Mouse (Mus musculus): Measurements from ENCODE around the gene Prkag3. TPM values are rescaled to one million over a fixed set of nuclear protein-coding genes. Genes with fewer than 3 reads are reported as not detected.

Gene Prkag3
- polyA plus RNA-seq, 1 experiment from 2014 or later: 0.28 TPM

GRCm38 (mm10) chr1:74753266-74753974 is 4.4 kb upstream of the Prkag3 start:
- no peak for ATAC-seq (ENCODE audit: insufficient read depth, low FRiP score, low read depth)
- Histone ChIP-seq H3K36me3 (no peaks in the 10 kb centered on the region), H3K9me3 (no peaks in the 10 kb centered on the region), H3K4me1 (peaks cover 4% of the 10 kb centered on the region; the same call in 1 of the 2 replicates), H3K27ac (no peak overlapping the region), H3K4me2 (no peak overlapping the region), H3K27me3 (replicated peaks) (peaks cover 8% of the 10 kb centered on the region; the same call in 1 of the 2 replicates), H3K9ac (no peak overlapping the region), H3K4me3 (replicated peaks) (no peak overlapping the region)
- WGBS: 81% methylated on average over 8 of the region's 8 CpGs

- no peak for ATAC-seq (ENCODE audit: insufficient read depth, low FRiP score, low read depth)
- no peak overlapping the region for H3K27ac ChIP-seq
- no peak overlapping the region for H3K4me2 ChIP-seq
- no peaks in the 10 kb centered on the region for H3K9me3 ChIP-seq
- no peak overlapping the region for H3K9ac ChIP-seq
- peaks cover 4% of the 10 kb centered on the region; the same call in 1 of the 2 replicates for H3K4me1 ChIP-seq
- no peaks in the 10 kb centered on the region for H3K36me3 ChIP-seq
- H3K27me3 ChIP-seq (replicated peaks): peaks cover 12% of the 10 kb centered on the region; the same call in 1 of the 2 replicates
- H3K4me3 ChIP-seq (replicated peaks): no peak overlapping the region
- 94% methylated on average over 3 of the region's 3 CpGs for WGBS
These were observed 3.8 kb upstream of the Prkag3 start for GRCm38 (mm10) chr1:74752833-74753232.

- Histone ChIP-seq H3K4me3 (replicated peaks) (no peak overlapping the region), H3K4me2 (no peak overlapping the region), H3K9ac (no peak overlapping the region), H3K27me3 (replicated peaks) (peaks cover 16% of the 10 kb centered on the region; the same call in 1 of the 2 replicates), H3K4me1 (peaks cover 4% of the 10 kb centered on the region; the same call in 1 of the 2 replicates), H3K27ac (no peak overlapping the region), H3K9me3 (no peaks in the 10 kb centered on the region), H3K36me3 (no peaks in the 10 kb centered on the region)
- 77% methylated on average over 8 of the region's 8 CpGs for WGBS
- ATAC-seq (ENCODE audit: insufficient read depth, low FRiP score, low read depth): no peak
These were observed 3.1 kb upstream of the Prkag3 start for GRCm38 (mm10) chr1:74752150-74752549.

GRCm38 (mm10) chr1:74750683-74751082 is 1.7 kb upstream of the Prkag3 start:
- Histone ChIP-seq H3K27ac (no peak overlapping the region), H3K4me1 (peaks cover 4% of the 10 kb centered on the region; the same call in 1 of the 2 replicates), H3K4me2 (no peak overlapping the region), H3K27me3 (replicated peaks) (peaks cover 16% of the 10 kb centered on the region; the same call in 1 of the 2 replicates), H3K9me3 (no peaks in the 10 kb centered on the region), H3K4me3 (replicated peaks) (no peak overlapping the region), H3K36me3 (no peaks in the 10 kb centered on the region), H3K9ac (no peak overlapping the region)
- WGBS: 71% methylated on average over 4 of the region's 4 CpGs
- ATAC-seq (ENCODE audit: insufficient read depth, low FRiP score, low read depth): no peak

GRCm38 (mm10) chr1:74749301-74749700 is 280 bp upstream of the Prkag3 start:
- Histone ChIP-seq H3K9ac (no peak overlapping the region), H3K4me3 (replicated peaks) (no peak overlapping the region; the same call in 1 of the 2 replicates)
- ATAC-seq (ENCODE audit: insufficient read depth, low FRiP score, low read depth): peak; percentile 33; the same call in 1 of the 2 replicates

GRCm38 (mm10) chr1:74747335-74747734 is 1.7 kb downstream of the Prkag3 start:
- Histone ChIP-seq H3K27ac (no peak overlapping the region), H3K4me2 (no peak overlapping the region), H3K9ac (no peak overlapping the region), H3K27me3 (replicated peaks) (peaks cover 16% of the 10 kb centered on the region; the same call in 1 of the 2 replicates), H3K4me1 (peaks cover 4% of the 10 kb centered on the region; the same call in 1 of the 2 replicates), H3K9me3 (no peaks in the 10 kb centered on the region), H3K4me3 (replicated peaks) (no peak overlapping the region), H3K36me3 (no peaks in the 10 kb centered on the region)
- WGBS: 67% methylated on average over 5 of the region's 5 CpGs
- 0 out of 2 replicates have a peak, but pooled peaks have one; percentile 28 for ATAC-seq (ENCODE audit: insufficient read depth, low FRiP score, low read depth)

More at GRCm38 (mm10) chr1:74749301-74749700, 280 bp upstream of the Prkag3 start:
- Histone ChIP-seq H3K9me3 (no peaks in the 10 kb centered on the region), H3K27me3 (replicated peaks) (peaks cover 16% of the 10 kb centered on the region; the same call in 1 of the 2 replicates), H3K4me2 (peak overlapping the region; percentile 49), H3K4me1 (peaks cover 4% of the 10 kb centered on the region; the same call in 1 of the 2 replicates), H3K27ac (no peak overlapping the region), H3K36me3 (no peaks in the 10 kb centered on the region)
- WGBS: 41% methylated on average over 7 of the region's 7 CpGs

GRCm38 (mm10) chr1:74740846-74741245 is 8.2 kb downstream of the Prkag3 start:
- 67% methylated on average over 7 of the region's 7 CpGs for WGBS
- Histone ChIP-seq H3K27me3 (replicated peaks) (no peaks in the 10 kb centered on the region), H3K4me3 (replicated peaks) (no peak overlapping the region), H3K36me3 (no peaks in the 10 kb centered on the region), H3K4me1 (no peaks in the 10 kb centered on the region), H3K9ac (no peak overlapping the region), H3K4me2 (no peak overlapping the region), H3K9me3 (no peaks in the 10 kb centered on the region), H3K27ac (no peak overlapping the region)
- ATAC-seq (ENCODE audit: insufficient read depth, low FRiP score, low read depth): no peak

GRCm38 (mm10) chr1:74737500-74737899 is 11.5 kb downstream of the Prkag3 start:
- Histone ChIP-seq H3K27me3 (replicated peaks) (no peaks in the 10 kb centered on the region), H3K9ac (no peak overlapping the region), H3K4me3 (replicated peaks) (no peak overlapping the region), H3K27ac (no peak overlapping the region), H3K4me1 (no peaks in the 10 kb centered on the region), H3K36me3 (no peaks in the 10 kb centered on the region), H3K4me2 (no peak overlapping the region), H3K9me3 (no peaks in the 10 kb centered on the region)
- 87% methylated on average over 7 of the region's 7 CpGs for WGBS
- ATAC-seq (ENCODE audit: insufficient read depth, low FRiP score, low read depth): no peak

- no peak for ATAC-seq (ENCODE audit: insufficient read depth, low FRiP score, low read depth)
- Histone ChIP-seq H3K36me3 (no peaks in the 10 kb centered on the region), H3K9ac (no peak overlapping the region), H3K27ac (no peak overlapping the region), H3K9me3 (no peaks in the 10 kb centered on the region), H3K4me2 (no peak overlapping the region), H3K4me3 (replicated peaks) (no peak overlapping the region), H3K4me1 (no peaks in the 10 kb centered on the region), H3K27me3 (replicated peaks) (no peaks in the 10 kb centered on the region)
- WGBS: 82% methylated on average over 12 of the region's 12 CpGs
These were observed 12.0 kb downstream of the Prkag3 start for GRCm38 (mm10) chr1:74736977-74737376.

- H3K4me2 ChIP-seq: no peak overlapping the region
- no peak for ATAC-seq (ENCODE audit: insufficient read depth, low FRiP score, low read depth)
- H3K4me3 ChIP-seq (replicated peaks): no peak overlapping the region
- H3K36me3 ChIP-seq: no peaks in the 10 kb centered on the region
- no peak overlapping the region for H3K9ac ChIP-seq
- no peaks in the 10 kb centered on the region for H3K4me1 ChIP-seq
- no peaks in the 10 kb centered on the region for H3K27me3 ChIP-seq (replicated peaks)
- H3K27ac ChIP-seq: no peak overlapping the region
- H3K9me3 ChIP-seq: no peaks in the 10 kb centered on the region
- 65% methylated on average over 8 of the region's 8 CpGs for WGBS
These were observed 20.6 kb downstream of the Prkag3 start for GRCm38 (mm10) chr1:74728446-74728845.

- H3K4me3 ChIP-seq (replicated peaks): no peak overlapping the region
- H3K9me3 ChIP-seq: no peaks in the 10 kb centered on the region
- H3K27me3 ChIP-seq (replicated peaks): no peaks in the 10 kb centered on the region
- no peak overlapping the region for H3K9ac ChIP-seq
- H3K4me2 ChIP-seq: no peak overlapping the region; the same call in 1 of the 2 replicates
- no peaks in the 10 kb centered on the region for H3K36me3 ChIP-seq
- 45% methylated on average over 5 of the region's 5 CpGs for WGBS
- no peak overlapping the region for H3K27ac ChIP-seq
- 0 out of 2 replicates have a peak, but pooled peaks have one; percentile 27 for ATAC-seq (ENCODE audit: insufficient read depth, low FRiP score, low read depth)
- no peaks in the 10 kb centered on the region for H3K4me1 ChIP-seq
These were observed 22.3 kb downstream of the Prkag3 start for GRCm38 (mm10) chr1:74726674-74727073.

- H3K4me1 ChIP-seq: no peaks in the 10 kb centered on the region
- no peak overlapping the region for H3K9ac ChIP-seq
- H3K27me3 ChIP-seq (replicated peaks): no peaks in the 10 kb centered on the region
- H3K4me3 ChIP-seq (replicated peaks): no peak overlapping the region
- peak overlapping the region; percentile 26; the same call in 1 of the 2 replicates for H3K27ac ChIP-seq
- ATAC-seq (ENCODE audit: insufficient read depth, low FRiP score, low read depth): no peak
- H3K4me2 ChIP-seq: no peak overlapping the region
- H3K36me3 ChIP-seq: no peaks in the 10 kb centered on the region
- 52% methylated on average over 5 of the region's 5 CpGs for WGBS
- no peaks in the 10 kb centered on the region for H3K9me3 ChIP-seq
These were observed 22.9 kb downstream of the Prkag3 start for GRCm38 (mm10) chr1:74726114-74726513.

Measured in stomach, embryonic 15.5 days (tissue).